8 mouse cellular contexts compared by ENCODE assay signal in the genomic region with DNA sequence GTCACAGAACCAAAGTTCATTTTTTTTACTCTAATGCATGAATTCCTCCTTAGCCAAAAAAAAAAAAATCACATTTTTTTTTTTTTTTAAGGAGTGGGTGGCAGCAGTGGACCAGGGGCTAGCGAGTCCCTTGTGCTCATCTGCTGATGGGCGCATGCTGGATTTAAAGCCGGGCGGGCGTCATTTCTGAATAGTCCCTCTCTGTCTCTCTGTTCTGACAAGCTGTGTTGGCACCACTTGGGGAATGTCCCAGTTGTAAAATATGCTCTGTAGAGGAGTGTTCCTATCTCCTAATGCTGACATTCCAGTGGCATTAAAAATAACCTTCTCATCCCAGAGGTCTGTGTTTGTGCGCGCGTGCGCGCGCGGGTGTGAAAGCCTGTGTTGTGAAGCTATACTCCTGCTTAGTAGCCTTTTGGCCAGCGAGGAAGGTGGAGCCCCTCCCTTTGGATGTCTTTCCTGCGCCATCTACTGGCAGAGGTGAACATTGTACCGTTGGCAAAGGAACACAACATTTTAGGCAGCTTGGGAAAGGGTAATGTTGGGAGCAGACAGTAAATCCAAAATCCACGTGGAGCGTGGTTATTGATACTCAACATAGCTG. TPM values are rescaled to one million over a fixed set of nuclear protein-coding genes. Genes with fewer than 3 reads are reported as not detected.
DNase-seq lines count a peak whose midpoint lies in the region; ATAC-seq and TF ChIP-seq lines count a peak whose summit lies in the region.

No protein-coding gene starts in this region.

- H3ac ChIP-seq in C2C12 (ENCODE audit: control insufficient read depth, insufficient read length, low read depth): no peak overlapping the region
- H3ac ChIP-seq in myocyte (ENCODE audit: control insufficient read depth, insufficient read length): no peak overlapping the region

- TF ChIP-seq CTCF in C2C12 (IDR thresholded peaks at IDR 0.05; ENCODE audit: control insufficient read depth, insufficient read depth, insufficient read length): peak; percentile 80
- TF ChIP-seq CTCF in liver, adult 2 months (IDR thresholded peaks at IDR 0.05; ENCODE audit: low read depth, low read length): peak; percentile 80

- no peak overlapping the region for H3K27ac ChIP-seq in embryonic facial prominence, embryonic 15.5 days (replicated peaks)
- H3K27ac ChIP-seq in heart, embryonic 12.5 days (ENCODE audit: poor library complexity, severe bottlenecking): no peak overlapping the region
- no peak overlapping the region for H3K27ac ChIP-seq in kidney, embryonic 16.5 days (ENCODE audit: low read length)
- no peak overlapping the region for H3K27ac ChIP-seq in liver, adult 2 months (replicated peaks; ENCODE audit: insufficient read depth, low read depth, low read length)

- H3K27me3 ChIP-seq in C2C12 (ENCODE audit: control insufficient read depth, insufficient read depth, insufficient read length) (peaks cover 31% of the 10 kb centered on the region), myocyte (ENCODE audit: control insufficient read depth, insufficient read depth, insufficient read length) (peaks cover 13% of the 10 kb centered on the region)
- no peaks in the 10 kb centered on the region for H3K27me3 ChIP-seq in embryonic facial prominence, embryonic 15.5 days
- H3K27me3 ChIP-seq in heart, embryonic 12.5 days (replicated peaks): 0 out of 2 replicates have a peak, but pooled peaks cover 8% of the 10 kb centered on the region
- H3K27me3 ChIP-seq in kidney, embryonic 16.5 days (ENCODE audit: insufficient read depth, low read length): no peaks in the 10 kb centered on the region
- no peaks in the 10 kb centered on the region; the same call in 1 of the 2 replicates for H3K27me3 ChIP-seq in liver, adult 2 months (ENCODE audit: control insufficient read depth, insufficient read depth, low read length)
- no peaks in the 10 kb centered on the region for H3K27me3 ChIP-seq in splenic B cell, adult 2 months (ENCODE audit: control insufficient read depth, insufficient read depth, low read length, poor library complexity, severe bottlenecking)

- TF ChIP-seq POLR2A in liver, adult 2 months (IDR thresholded peaks at IDR 0.05; ENCODE audit: extremely low read depth, insufficient read depth, low read length): no peak
- no peak for TF ChIP-seq POLR2A in myocyte (IDR thresholded peaks at IDR 0.05; ENCODE audit: insufficient read length, low read depth)

- H3K9ac ChIP-seq in embryonic facial prominence, embryonic 15.5 days: no peak overlapping the region
- no peak overlapping the region for H3K9ac ChIP-seq in heart, embryonic 12.5 days
- H3K9ac ChIP-seq in kidney, embryonic 16.5 days (replicated peaks; ENCODE audit: low read length): no peak overlapping the region
- H3K9ac ChIP-seq in liver, adult 2 months (ENCODE audit: low read depth, low read length): no peak overlapping the region

- ATAC-seq in embryonic facial prominence, embryonic 15.5 days (ENCODE audit: insufficient number of reproducible peaks, low FRiP score, low TSS enrichment, low read depth): no peak
- peak; percentile 53; the same call in 1 of the 2 replicates for ATAC-seq in heart, embryonic 12.5 days (ENCODE audit: insufficient number of reproducible peaks, low FRiP score)
- ATAC-seq in kidney, embryonic 16.5 days (ENCODE audit: low FRiP score, low TSS enrichment): peak; percentile 69; the same call in 1 of the 2 replicates

- H3K4me3 ChIP-seq in C2C12 (ENCODE audit: insufficient read depth, poor library complexity, severe bottlenecking) (no peak overlapping the region), myocyte (no peak overlapping the region)
- H3K4me3 ChIP-seq in embryonic facial prominence, embryonic 15.5 days (replicated peaks): no peak overlapping the region
- H3K4me3 ChIP-seq in heart, embryonic 12.5 days: no peak overlapping the region
- no peak overlapping the region; the same call in 1 of the 2 replicates for H3K4me3 ChIP-seq in kidney, embryonic 16.5 days (ENCODE audit: low read length)
- H3K4me3 ChIP-seq in liver, adult 2 months (ENCODE audit: insufficient read depth, low read depth, low read length): no peak overlapping the region

- no peaks in the 10 kb centered on the region for H3K79me3 ChIP-seq in C2C12 (ENCODE audit: low read depth)

- no peaks in the 10 kb centered on the region for H3K36me3 ChIP-seq in C2C12 (ENCODE audit: control insufficient read depth, insufficient read depth)
- no peaks in the 10 kb centered on the region for H3K36me3 ChIP-seq in embryonic facial prominence, embryonic 15.5 days
- no peaks in the 10 kb centered on the region for H3K36me3 ChIP-seq in heart, embryonic 12.5 days
- H3K36me3 ChIP-seq in kidney, embryonic 16.5 days (ENCODE audit: insufficient read depth, low read length): no peaks in the 10 kb centered on the region
- H3K36me3 ChIP-seq in liver, adult 2 months (ENCODE audit: control insufficient read depth, insufficient read depth, low read length): no peaks in the 10 kb centered on the region
- H3K36me3 ChIP-seq in myocyte (ENCODE audit: control insufficient read depth, insufficient read depth): no peaks in the 10 kb centered on the region
- no peaks in the 10 kb centered on the region for H3K36me3 ChIP-seq in splenic B cell, adult 2 months (ENCODE audit: control insufficient read depth, insufficient read depth, low read length, poor library complexity, severe bottlenecking)

- H3K79me2 ChIP-seq in C2C12 (ENCODE audit: control insufficient read depth, insufficient read depth) (no peaks in the 10 kb centered on the region), myocyte (ENCODE audit: control insufficient read depth, insufficient read depth) (no peaks in the 10 kb centered on the region)
- H3K79me2 ChIP-seq in liver, adult 2 months (ENCODE audit: control insufficient read depth, insufficient read depth, low read length): no peaks in the 10 kb centered on the region

- H3K9me3 ChIP-seq in embryonic facial prominence, embryonic 15.5 days (replicated peaks): no peaks in the 10 kb centered on the region
- peaks cover 3% of the 10 kb centered on the region; the same call in 1 of the 2 replicates for H3K9me3 ChIP-seq in heart, embryonic 12.5 days (replicated peaks)
- H3K9me3 ChIP-seq in kidney, embryonic 16.5 days (ENCODE audit: low read length): no peaks in the 10 kb centered on the region

- peak overlapping the region; percentile 30; the same call in 1 of the 2 replicates for H3K4me2 ChIP-seq in embryonic facial prominence, embryonic 15.5 days (replicated peaks)
- H3K4me2 ChIP-seq in heart, embryonic 12.5 days: peak overlapping the region; percentile 40
- H3K4me2 ChIP-seq in kidney, embryonic 16.5 days (replicated peaks; ENCODE audit: low read depth, low read length): peak overlapping the region; percentile 30; the same call in 1 of the 2 replicates
- peak overlapping the region; percentile 48 for H3K4me2 ChIP-seq in myocyte (ENCODE audit: low read depth)

- 0 out of 2 replicates have a peak, but pooled peaks cover 3% of the 10 kb centered on the region for H3K4me1 ChIP-seq in embryonic facial prominence, embryonic 15.5 days
- no peaks in the 10 kb centered on the region for H3K4me1 ChIP-seq in heart, embryonic 12.5 days (replicated peaks)
- H3K4me1 ChIP-seq in kidney, embryonic 16.5 days (ENCODE audit: insufficient read depth, low read length): no peaks in the 10 kb centered on the region
- H3K4me1 ChIP-seq in liver, adult 2 months (ENCODE audit: control insufficient read depth, insufficient read depth, low read length): peaks cover 2% of the 10 kb centered on the region; the same call in 1 of the 2 replicates

- peak; percentile 65 to 69 for DNase-seq in adrenal gland, postnatal 36 days
- peak; percentile 66 for DNase-seq in liver, adult 2 months (ENCODE audit: extremely low read depth, low read depth, low spot score)
- DNase-seq in splenic B cell, adult 2 months (ENCODE audit: low read depth, low spot score): peak; percentile 78

- 21% methylated on average over 17 of the region's 17 CpGs for WGBS in embryonic facial prominence, embryonic 15.5 days
- WGBS in heart, embryonic 12.5 days: 20% methylated on average over 17 of the region's 17 CpGs
- 30% methylated on average over 17 of the region's 17 CpGs for WGBS in kidney, embryonic 16.5 days
- 21% methylated on average over 17 of the region's 17 CpGs for WGBS in liver, adult 2 months

TF ChIP-seq in C2C12, 6 proteins besides CTCF, POLR2A, EP300 and RAD21 (continues in another document):
- TF ChIP-seq FOSL1 (IDR thresholded peaks at IDR 0.05; ENCODE audit: insufficient read depth, low read length, poor library complexity, severe bottlenecking) (no peak), MYOG (IDR thresholded peaks at IDR 0.05; ENCODE audit: control insufficient read depth, extremely low read depth, insufficient read length) (no peak), MAX (IDR thresholded peaks at IDR 0.05) (no peak), CEBPB (IDR thresholded peaks at IDR 0.05; ENCODE audit: low read depth) (no peak)

TF ChIP-seq in myocyte, 11 proteins besides CTCF, POLR2A, EP300 and RAD21 (continues in another document):
- TF ChIP-seq E2F4 (IDR thresholded peaks at IDR 0.05; ENCODE audit: insufficient read depth): no peak
- no peak for TF ChIP-seq CEBPB (IDR thresholded peaks at IDR 0.05; ENCODE audit: insufficient read depth, poor library complexity, severe bottlenecking)
- no peak for TF ChIP-seq SRF (IDR thresholded peaks at IDR 0.05; ENCODE audit: control insufficient read depth, insufficient read length, low read depth)
- TF ChIP-seq MYOD1 (IDR thresholded peaks at IDR 0.05; ENCODE audit: control insufficient read depth in 1 of 3, insufficient read length in 2 of 3, low read depth in 2 of 3): no peak
- no peak for TF ChIP-seq POLR2AphosphoS2 (IDR thresholded peaks at IDR 0.05; ENCODE audit: insufficient read length, low read depth)

RNA-seq across cellular contexts. Expression of gene Mfsd1, which starts 14.4 kb away (rescaled TPM):
- polyA plus RNA-seq in C2C12 (2012; fragmentation: generic; extraction: Trizol) (53.6 TPM), myocyte (2012; fragmentation: generic; extraction: Trizol) (44.4 TPM)
- 10 to 100 TPM; 54.1 to 78.3 TPM for total RNA-seq in adrenal gland, postnatal 36 days (2021)
- polyA plus RNA-seq in embryonic facial prominence, embryonic 15.5 days (2015; fragmentation: Nextera tagmentation; extraction: Ambion mirVana): 57.5 and 59.6 TPM in 2 replicates
- 45.7 and 47.3 TPM in 2 replicates for polyA plus RNA-seq in heart, embryonic 12.5 days (2016; fragmentation: Nextera tagmentation; extraction: Ambion mirVana)
- 97.5 and 108 TPM in 2 replicates for polyA plus RNA-seq in kidney, embryonic 16.5 days (2015; fragmentation: Nextera tagmentation; extraction: Ambion mirVana)
- 86.1 and 99.3 TPM in 2 replicates for total RNA-seq in liver, adult 2 months (2014; rRNA removed)
- polyA plus RNA-seq in liver, adult 2 months (2012; rRNA removed): 60.3 and 66.1 TPM in 2 replicates

RNA-seq across cellular contexts. Expression of gene Rarres1, which starts 52.8 kb away (rescaled TPM):
- not detected for polyA plus RNA-seq in C2C12 (2012; fragmentation: generic; extraction: Trizol)
- 1 to 10 TPM in 1 of 2 experiments, under 1 TPM in 1; 0.26 to 1.1 TPM for total RNA-seq in adrenal gland, postnatal 36 days (2021)
- polyA plus RNA-seq in embryonic facial prominence, embryonic 15.5 days (2015; fragmentation: Nextera tagmentation; extraction: Ambion mirVana): 8.1 and 8.2 TPM in 2 replicates
- polyA plus RNA-seq in heart, embryonic 12.5 days (2016; fragmentation: Nextera tagmentation; extraction: Ambion mirVana): 0.72 and 0.94 TPM in 2 replicates
- polyA plus RNA-seq in kidney, embryonic 16.5 days (2015; fragmentation: Nextera tagmentation; extraction: Ambion mirVana): 3.5 and 4.6 TPM in 2 replicates
- total RNA-seq in liver, adult 2 months (2014; rRNA removed): 22.8 and 62.7 TPM in 2 replicates
- 31.1 and 47.9 TPM in 2 replicates for polyA plus RNA-seq in liver, adult 2 months (2012; rRNA removed)
- polyA plus RNA-seq in myocyte (2012; fragmentation: generic; extraction: Trizol): not detected
